Mouse (Mus musculus): ENCODE data around the gene Gm17349.

GRCm38 (mm10) chr15:99703676-99704040 is 1.6 kb downstream of the Gm17349 start:
- TF ChIP-seq CTCF (IDR thresholded peaks at IDR 0.05; ENCODE audit: borderline replicate concordance, control insufficient read depth, extremely low read depth, insufficient read depth, low read length, poor library complexity) (no peak), POLR2A (IDR thresholded peaks at IDR 0.05; ENCODE audit: control insufficient read depth, extremely low read depth, insufficient read depth, low read length, poor library complexity) (no peak)
